Mouse (Mus musculus): ENCODE measurements around the gene Ssh1.

GRCm38 (mm10) chr5:113968371-113968770, 25.3 kb downstream of the Ssh1 start:
- TF ChIP-seq FLI1 (IDR thresholded peaks at IDR 0.05; ENCODE audit: low read length) (no peak), GATA1 (IDR thresholded peaks at IDR 0.05; ENCODE audit: borderline replicate concordance, low read length) (no peak)

Data from megakaryocyte, embryonic 14.5 days (primary cell).